Mouse (Mus musculus) heart, adult 9 months (tissue): ENCODE data around the gene Gm4559.
"Not testable (repeated sequence)": the region's sequence is repeated elsewhere in the genome, so short reads cannot be mapped to it uniquely, and the experiment has no call there.

ENCODE experiments used
- DNase-seq, 2 experiments: peaks; one replicate each; pipeline ENCODE4 v3.0.0; 2022; ENCODE audit warnings: low spot score in 2 of 2

The Gm4559 gene

GRCm38 (mm10) chr7:142274263-142274662 is at the start of gene Gm4559:
Gene Gm4559, minus strand, starts transcription at chr7:142274363.
- DNase-seq: not testable (repeated sequence)

- no peak for DNase-seq
These were observed 49.4 kb upstream of the Gm4559 start for GRCm38 (mm10) chr7:142323396-142324117.

GRCm38 (mm10) chr7:142322641-142323040 is 48.5 kb upstream of the Gm4559 start:
- no peak for DNase-seq

GRCm38 (mm10) chr7:142321637-142322306 is 47.6 kb upstream of the Gm4559 start:
- DNase-seq: not testable (repeated sequence)

- no peak for DNase-seq
These were observed 46.7 kb upstream of the Gm4559 start for GRCm38 (mm10) chr7:142320906-142321305.

GRCm38 (mm10) chr7:142319124-142319523 is 45.0 kb upstream of the Gm4559 start:
- DNase-seq: no peak

GRCm38 (mm10) chr7:142317216-142317615 is 43.1 kb upstream of the Gm4559 start:
- no peak for DNase-seq

- DNase-seq: peak in 1 of 2 experiments; percentile 28
These were observed 42.4 kb upstream of the Gm4559 start for GRCm38 (mm10) chr7:142316558-142316957.

- no peak for DNase-seq
These were observed 40.6 kb upstream of the Gm4559 start for GRCm38 (mm10) chr7:142314600-142315285.

- DNase-seq: not testable (repeated sequence)
These were observed 29.8 kb upstream of the Gm4559 start for GRCm38 (mm10) chr7:142303929-142304328.

GRCm38 (mm10) chr7:142303249-142303648 is 29.1 kb upstream of the Gm4559 start, which contains the start of gene Krtap5-4:
Gene Krtap5-4, plus strand, starts transcription at chr7:142303549.
- no peak for DNase-seq

- DNase-seq: not testable (repeated sequence)
These were observed 22.9 kb upstream of the Gm4559 start, which contains the start of gene Krtap5-1 for GRCm38 (mm10) chr7:142297018-142297417. Gene Krtap5-1, minus strand, starts transcription at chr7:142297118.

GRCm38 (mm10) chr7:142296108-142296507 is 21.9 kb upstream of the Gm4559 start:
- not testable (repeated sequence) for DNase-seq

GRCm38 (mm10) chr7:142295418-142295817 is 21.3 kb upstream of the Gm4559 start:
- no peak for DNase-seq

- DNase-seq: not testable (repeated sequence)
These were observed 19.7 kb upstream of the Gm4559 start for GRCm38 (mm10) chr7:142293851-142294250.

- DNase-seq: not testable (repeated sequence)
These were observed 11.9 kb upstream of the Gm4559 start for GRCm38 (mm10) chr7:142285910-142286612.

- DNase-seq: peak; percentile 14 to 24
These were observed 11.1 kb upstream of the Gm4559 start for GRCm38 (mm10) chr7:142285130-142285835.

- peak; percentile 69 to 88 for DNase-seq
These were observed 10.5 kb upstream of the Gm4559 start for GRCm38 (mm10) chr7:142284615-142285080.

GRCm38 (mm10) chr7:142284023-142284591 is 9.9 kb upstream of the Gm4559 start:
- peak; percentile 41 to 52 for DNase-seq

GRCm38 (mm10) chr7:142282847-142283246 is 8.7 kb upstream of the Gm4559 start:
- not testable (repeated sequence) for DNase-seq
